Mouse (Mus musculus) cerebellum, adult 9-11 months (tissue): Measurements from ENCODE around the gene Gm45062.

Experiments used
- DNase-seq: peaks from one replicate; pipeline ENCODE4 v3.0.0; 2022

The Gm45062 gene

DNA sequence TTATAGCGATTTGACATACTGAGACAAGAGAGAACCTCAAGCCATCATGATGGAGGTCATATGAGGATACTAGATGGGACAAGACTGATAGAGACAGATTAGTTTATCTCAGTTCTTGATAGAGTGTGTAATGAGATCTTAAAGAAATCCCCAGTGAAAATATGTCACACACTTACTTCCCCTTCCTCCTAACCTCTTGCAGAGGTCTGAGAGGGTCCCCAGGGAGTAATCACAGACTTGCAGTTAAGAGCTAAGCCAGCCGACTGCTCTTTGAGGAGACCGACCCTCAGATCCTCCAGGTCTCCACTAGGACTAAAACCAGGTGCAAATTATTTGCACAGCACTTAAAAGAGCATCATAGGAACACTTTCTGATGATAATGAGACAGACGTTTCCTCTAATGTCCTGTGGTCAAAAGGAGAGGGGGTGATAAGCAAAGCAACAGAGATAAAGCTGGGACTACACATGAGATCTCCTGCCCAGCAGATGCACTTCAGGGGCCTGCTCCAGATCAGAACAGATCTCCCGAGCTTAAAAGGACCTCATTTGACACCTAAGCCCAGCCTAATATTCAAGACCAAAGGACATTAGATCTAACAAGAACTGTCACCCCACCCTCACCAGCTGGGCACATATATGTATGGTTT lies 372.9 kb downstream of the Gm45062 start:
- DNase-seq: no peak

DNA sequence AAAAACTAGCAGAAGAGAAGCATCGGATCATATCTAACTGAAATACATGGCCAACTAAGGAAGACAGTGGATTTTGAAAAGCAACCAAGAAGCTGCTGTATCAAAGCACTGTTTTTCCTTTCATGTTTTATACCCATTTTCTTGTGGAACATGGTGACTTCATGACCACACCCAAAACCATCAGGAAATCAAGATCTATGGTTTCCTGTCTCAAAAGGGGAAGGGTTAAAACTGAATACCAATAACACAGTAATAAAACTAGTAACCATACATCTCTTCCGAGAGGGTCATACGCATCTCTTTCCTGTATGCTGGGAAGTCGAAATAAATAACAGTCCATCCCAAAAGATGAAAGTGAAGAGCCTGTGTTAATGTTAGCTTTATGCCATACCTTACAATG lies 373.5 kb downstream of the Gm45062 start:
- DNase-seq: no peak

DNA sequence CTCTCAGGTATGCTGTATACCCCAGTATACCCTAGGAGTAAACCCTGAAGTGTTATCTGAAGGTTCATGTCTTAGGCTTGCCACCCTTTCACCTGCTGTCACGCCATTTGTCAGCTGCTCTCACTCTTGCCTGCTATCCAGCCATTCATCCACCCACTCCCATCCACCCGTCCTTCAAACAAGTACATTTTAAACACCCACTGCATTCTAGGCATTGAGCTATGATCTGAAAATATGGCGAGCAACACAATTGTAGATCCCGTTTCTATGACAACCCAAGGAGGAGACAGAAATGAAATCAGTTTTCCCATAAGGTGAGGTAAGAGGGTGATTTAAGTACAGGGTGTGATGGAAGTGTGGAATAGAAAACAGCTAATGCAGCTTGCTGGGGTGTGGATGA lies 378.9 kb downstream of the Gm45062 start:
- no peak for DNase-seq

DNA sequence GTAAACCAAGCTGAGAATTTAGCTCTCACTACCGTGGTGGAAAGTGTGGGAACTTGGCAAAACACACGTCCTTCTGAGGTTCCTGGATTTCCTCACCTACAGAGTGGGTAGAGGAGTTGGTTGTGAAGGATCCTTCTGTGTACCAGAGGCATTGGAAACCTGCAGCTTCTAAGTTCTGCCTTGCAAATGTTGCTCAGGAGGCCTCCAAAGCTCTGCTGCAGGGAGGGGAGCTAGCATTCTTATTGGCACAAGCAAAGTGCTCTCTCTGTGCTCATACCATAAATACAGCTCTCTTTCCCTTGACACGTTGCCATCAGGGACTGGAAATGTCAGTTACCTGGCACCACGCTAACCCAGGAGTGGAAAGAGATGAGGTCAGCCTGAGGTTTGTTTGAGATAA lies 379.6 kb downstream of the Gm45062 start:
- DNase-seq: peak; percentile 53

DNA sequence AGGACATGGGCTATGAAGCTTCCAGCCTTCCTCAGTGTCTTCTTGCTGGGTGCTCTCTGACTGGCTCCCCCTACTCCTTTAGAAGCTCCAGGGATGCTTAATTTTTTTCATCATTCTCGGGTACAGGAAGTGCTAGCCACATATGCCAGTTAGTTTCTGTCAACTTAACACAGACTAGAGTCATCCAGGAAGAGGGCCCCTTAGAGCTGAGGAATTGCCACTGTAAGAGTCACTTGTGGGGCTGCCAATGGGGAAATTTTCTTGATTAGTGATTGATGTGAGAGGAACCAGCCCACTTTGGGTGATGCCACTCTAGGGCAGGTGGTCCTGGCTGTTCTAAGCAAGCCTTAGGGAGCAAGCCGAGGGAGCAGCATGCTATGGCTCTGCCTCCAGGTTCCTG lies 380.3 kb downstream of the Gm45062 start:
- DNase-seq: no peak

DNA sequence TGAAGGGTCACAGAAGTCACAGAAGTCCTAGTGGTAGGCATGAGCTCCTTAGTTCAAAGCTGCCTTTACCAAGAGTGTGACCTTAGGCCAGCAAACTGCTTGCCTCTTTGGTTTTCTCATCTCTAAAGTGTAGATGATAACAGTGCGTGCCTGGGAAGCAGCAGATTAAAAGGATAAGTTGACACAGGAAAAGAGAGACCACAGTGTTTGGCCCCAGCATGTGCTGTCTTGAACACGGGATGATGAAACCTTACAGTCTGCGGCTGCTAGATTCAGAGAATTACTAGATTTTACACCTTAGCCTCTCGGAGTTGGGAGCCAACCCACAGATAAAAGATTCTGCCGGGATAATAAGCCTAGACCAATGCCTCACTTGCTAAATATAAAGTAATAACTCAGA lies 381.6 kb downstream of the Gm45062 start:
- DNase-seq: no peak

DNA sequence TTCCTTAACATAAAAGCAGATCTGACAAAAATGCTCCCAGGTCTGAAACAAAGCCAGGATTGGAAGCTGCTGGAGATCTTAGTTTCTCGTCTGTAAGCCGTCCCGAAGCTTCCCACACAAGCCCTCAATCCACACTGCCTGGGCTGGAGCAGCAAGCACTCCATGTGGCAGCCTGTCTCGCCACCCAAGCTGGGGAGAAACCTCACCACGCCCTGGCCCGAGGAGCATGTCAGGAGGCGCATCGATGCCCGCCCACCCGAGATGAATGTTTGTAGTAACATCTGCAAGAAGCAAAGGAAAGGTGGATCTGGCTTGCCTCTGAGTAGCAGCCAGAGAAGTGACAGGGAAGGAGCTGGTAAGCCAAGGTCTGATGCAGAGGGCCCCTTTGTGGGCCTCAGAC lies 385.5 kb downstream of the Gm45062 start:
- DNase-seq: no peak

DNA sequence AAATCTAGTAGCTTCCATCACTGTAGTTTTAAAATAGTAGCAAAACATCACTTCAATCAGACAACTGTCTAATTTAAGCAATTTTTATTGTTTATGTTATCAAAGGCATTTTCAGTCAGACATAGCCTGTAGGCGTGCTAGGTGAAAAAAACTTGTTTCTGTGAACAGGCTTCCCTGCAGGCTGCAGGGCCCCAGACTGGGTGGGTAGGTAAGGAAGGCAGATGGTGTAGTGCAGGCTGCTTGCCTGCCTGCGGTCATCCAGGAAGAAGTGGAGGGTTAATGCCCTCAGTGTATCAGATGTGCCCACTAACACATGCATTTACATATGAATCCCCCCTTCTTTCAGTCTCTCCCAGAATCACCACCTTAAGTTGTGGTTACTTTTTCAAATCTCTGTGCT lies 386.5 kb downstream of the Gm45062 start:
- peak; percentile 52 for DNase-seq
